ENCODE assay signal across 10 mouse cellular contexts in the genomic region with DNA sequence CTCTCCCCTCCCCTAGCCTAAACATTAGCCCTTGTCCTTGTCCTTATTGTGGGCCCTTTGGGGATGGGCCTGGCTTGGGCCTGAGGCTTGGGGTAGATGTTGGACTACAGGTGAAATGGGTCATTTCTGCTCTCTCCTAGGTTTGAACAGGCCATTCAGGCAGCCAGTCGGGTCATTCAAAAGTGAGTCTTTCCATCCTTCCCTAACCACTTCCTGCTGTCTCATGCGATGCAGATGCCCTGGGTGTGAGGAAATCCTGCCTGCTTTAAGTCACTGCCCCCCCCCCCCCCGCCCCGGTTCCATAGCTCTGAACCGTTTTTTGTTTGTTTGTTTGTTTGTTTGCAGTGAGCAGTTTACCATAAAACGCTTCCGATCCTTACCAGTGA. TPM values are rescaled to one million over a fixed set of nuclear protein-coding genes. Genes with fewer than 3 reads are reported as not detected.
DNase-seq lines count a peak whose midpoint lies in the region; ATAC-seq and TF ChIP-seq lines count a peak whose summit lies in the region.
"Had no signal": no experiment of that assay in that cellular context is flagged by ENCODE, and none has a peak within 500 bp of the region (broad histone marks: within the 10 kb centered on the region; RNA-seq: fewer than 3 reads in every experiment).

No protein-coding gene starts in this region.

- TF ChIP-seq CTCF in liver, postnatal 0 days (IDR thresholded peaks at IDR 0.05; ENCODE audit: low read depth) = no peak

- no peak for TF ChIP-seq EP300 in liver, postnatal 0 days (IDR thresholded peaks at IDR 0.05; ENCODE audit: low read depth)

- no peaks in the 10 kb centered on the region for H3K9me3 ChIP-seq in forebrain, embryonic 11.5 days (ENCODE audit: control insufficient read depth, low read length)
- H3K9me3 ChIP-seq in forebrain, embryonic 16.5 days (ENCODE audit: control insufficient read depth, low read length) = no peaks in the 10 kb centered on the region
- H3K9me3 ChIP-seq in liver, postnatal 0 days (ENCODE audit: low read length) = no peaks in the 10 kb centered on the region
- H3K9me3 ChIP-seq: heart, embryonic 15.5 days had no signal

- no peak overlapping the region for H3K4me3 ChIP-seq in forebrain, embryonic 11.5 days (ENCODE audit: low read depth, low read length)
- H3K4me3 ChIP-seq in forebrain, embryonic 16.5 days (replicated peaks; ENCODE audit: low read length) = no peak overlapping the region
- H3K4me3 ChIP-seq in liver, postnatal 0 days (ENCODE audit: low read depth, low read length) = no peak overlapping the region
- H3K4me3 ChIP-seq: heart, embryonic 15.5 days had no signal

- intact Hi-C loops in heart, postnatal 14 days (cut with DNase I) = no loop called here

- WGBS in forebrain, embryonic 11.5 days = 70% methylated on average over 7 of the region's 7 CpGs
- 51% methylated on average over 7 of the region's 7 CpGs for WGBS in forebrain, embryonic 16.5 days
- 62% methylated on average over 7 of the region's 7 CpGs for WGBS in liver, postnatal 0 days (ENCODE audit: insufficient replicate concordance)

- H3K36me3 ChIP-seq in forebrain, embryonic 11.5 days (ENCODE audit: control insufficient read depth, insufficient read depth, low read length) = peaks cover 9% of the 10 kb centered on the region
- H3K36me3 ChIP-seq in forebrain, embryonic 16.5 days (ENCODE audit: control insufficient read depth, insufficient read depth) = peaks cover 7% of the 10 kb centered on the region; the same call in 1 of the 2 replicates
- H3K36me3 ChIP-seq in liver, postnatal 0 days (replicated peaks; ENCODE audit: insufficient read depth, low read length) = peaks cover 64% of the 10 kb centered on the region

- no peak for ATAC-seq in forebrain, embryonic 11.5 days (replicated peaks; ENCODE audit: low FRiP score)
- ATAC-seq in forebrain, embryonic 16.5 days = no peak
- no peak for ATAC-seq in liver, postnatal 0 days

- DNase-seq in forebrain, embryonic 11.5 days (ENCODE audit: low spot score) = no peak
- peak; percentile 9 for DNase-seq in thymus, postnatal 0 days (ENCODE audit: low spot score)
- DNase-seq in thymus, postnatal 4 days = no peak
- DNase-seq in liver, postnatal 0 days = no peak
- no peak for DNase-seq in adrenal gland, postnatal 14 days
- DNase-seq in heart, postnatal 14 days = no peak
- DNase-seq in lung, postnatal 4 days = no peak
- DNase-seq: right cerebral cortex, postnatal 14 days had no signal

- peak overlapping the region; percentile 26; the same call in 1 of the 2 replicates for H3K4me2 ChIP-seq in forebrain, embryonic 11.5 days (ENCODE audit: low read depth, low read length, severe bottlenecking)
- H3K4me2 ChIP-seq in forebrain, embryonic 16.5 days (ENCODE audit: low read length) = no peak overlapping the region
- 0 out of 2 replicates have a peak overlapping the region, but pooled peaks have one; percentile 86 for H3K4me2 ChIP-seq in liver, postnatal 0 days (ENCODE audit: low read depth, low read length)
- H3K4me2 ChIP-seq: heart, embryonic 15.5 days had no signal

- H3K4me1 ChIP-seq in forebrain, embryonic 11.5 days (replicated peaks; ENCODE audit: control insufficient read depth, insufficient read depth, low read length) = peaks cover 24% of the 10 kb centered on the region
- H3K4me1 ChIP-seq in forebrain, embryonic 16.5 days (replicated peaks; ENCODE audit: control insufficient read depth, insufficient read depth, low read length) = peaks cover 29% of the 10 kb centered on the region
- H3K4me1 ChIP-seq in liver, postnatal 0 days (ENCODE audit: insufficient read depth) = peaks cover 35% of the 10 kb centered on the region

- peak overlapping the region; percentile 81 for H3K27ac ChIP-seq in forebrain, embryonic 11.5 days (ENCODE audit: low read depth, low read length)
- H3K27ac ChIP-seq in forebrain, embryonic 16.5 days (ENCODE audit: low read length) = no peak overlapping the region
- H3K27ac ChIP-seq in liver, postnatal 0 days (ENCODE audit: low read depth) = no peak overlapping the region; the same call in 1 of the 2 replicates
- H3K27ac ChIP-seq: heart, embryonic 15.5 days had no signal

- no peaks in the 10 kb centered on the region for H3K27me3 ChIP-seq in forebrain, embryonic 11.5 days (ENCODE audit: control insufficient read depth, insufficient read depth, low read length)
- no peaks in the 10 kb centered on the region for H3K27me3 ChIP-seq in forebrain, embryonic 16.5 days (replicated peaks; ENCODE audit: control insufficient read depth, insufficient read depth, low read length)
- no peaks in the 10 kb centered on the region for H3K27me3 ChIP-seq in liver, postnatal 0 days (ENCODE audit: insufficient read depth, low read length)
- H3K27me3 ChIP-seq: heart, embryonic 15.5 days had no signal

- H3K9ac ChIP-seq in forebrain, embryonic 11.5 days (ENCODE audit: low read length) = peak overlapping the region; percentile 7; the same call in 1 of the 2 replicates
- no peak overlapping the region for H3K9ac ChIP-seq in forebrain, embryonic 16.5 days (replicated peaks; ENCODE audit: low read depth, low read length)
- H3K9ac ChIP-seq in liver, postnatal 0 days (replicated peaks) = no peak overlapping the region
- H3K9ac ChIP-seq: heart, embryonic 15.5 days had no signal

RNA-seq across cellular contexts. Expression of gene Spef1, which starts 3.9 kb away (rescaled TPM):
- 9.3 and 10.3 TPM in 2 replicates for polyA plus RNA-seq in forebrain, embryonic 11.5 days (2014; fragmentation: Nextera tagmentation; extraction: Ambion mirVana)
- 11.3 and 12.6 TPM in 2 replicates for polyA plus RNA-seq in forebrain, embryonic 16.5 days (2015; fragmentation: Nextera tagmentation; extraction: Ambion mirVana)
- polyA plus RNA-seq in thymus, postnatal 0 days (2015; fragmentation: Nextera tagmentation; extraction: Ambion mirVana) = 1.4 and 1.5 TPM in 2 replicates
- polyA plus RNA-seq in liver, postnatal 0 days (2015; fragmentation: Nextera tagmentation; extraction: Ambion mirVana) = 0.59 and 0.65 TPM in 2 replicates
- total RNA-seq in adrenal gland, postnatal 14 days (2021) = 7.0 and 7.5 TPM in 2 replicates
- total RNA-seq in heart, postnatal 14 days (2021) = 1 to 10 TPM; 7.6 to 8.3 TPM

RNA-seq across cellular contexts. Expression of gene Cdc25b, which starts 4.2 kb away (rescaled TPM):
- polyA plus RNA-seq in forebrain, embryonic 11.5 days (2014; fragmentation: Nextera tagmentation; extraction: Ambion mirVana) = 92.2 and 93.0 TPM in 2 replicates
- polyA plus RNA-seq in forebrain, embryonic 16.5 days (2015; fragmentation: Nextera tagmentation; extraction: Ambion mirVana) = 33.6 and 35.9 TPM in 2 replicates
- polyA plus RNA-seq in thymus, postnatal 0 days (2015; fragmentation: Nextera tagmentation; extraction: Ambion mirVana) = 48.4 and 58.6 TPM in 2 replicates
- polyA plus RNA-seq in liver, postnatal 0 days (2015; fragmentation: Nextera tagmentation; extraction: Ambion mirVana) = 67.6 and 77.7 TPM in 2 replicates
- total RNA-seq in adrenal gland, postnatal 14 days (2021) = 16.1 and 17.8 TPM in 2 replicates
- 10 to 100 TPM; 12.2 to 14.4 TPM for total RNA-seq in heart, postnatal 14 days (2021)

RNA-seq across cellular contexts. Expression of gene Cenpb, which starts 11.1 kb away (rescaled TPM):
- 12.3 and 13.7 TPM in 2 replicates for polyA plus RNA-seq in forebrain, embryonic 11.5 days (2014; fragmentation: Nextera tagmentation; extraction: Ambion mirVana)
- 16.0 and 16.9 TPM in 2 replicates for polyA plus RNA-seq in forebrain, embryonic 16.5 days (2015; fragmentation: Nextera tagmentation; extraction: Ambion mirVana)
- 5.2 and 7.8 TPM in 2 replicates for polyA plus RNA-seq in thymus, postnatal 0 days (2015; fragmentation: Nextera tagmentation; extraction: Ambion mirVana)
- 4.2 and 4.8 TPM in 2 replicates for polyA plus RNA-seq in liver, postnatal 0 days (2015; fragmentation: Nextera tagmentation; extraction: Ambion mirVana)
- total RNA-seq in adrenal gland, postnatal 14 days (2021) = 65.6 and 70.4 TPM in 2 replicates
- 10 to 100 TPM; 60.6 to 61.0 TPM for total RNA-seq in heart, postnatal 14 days (2021)

RNA-seq across cellular contexts. Expression of gene Ap5s1, which starts 15.9 kb away (rescaled TPM):
- polyA plus RNA-seq in forebrain, embryonic 11.5 days (2014; fragmentation: Nextera tagmentation; extraction: Ambion mirVana) = 30.6 and 31.4 TPM in 2 replicates
- 37.8 and 40.5 TPM in 2 replicates for polyA plus RNA-seq in forebrain, embryonic 16.5 days (2015; fragmentation: Nextera tagmentation; extraction: Ambion mirVana)
- 19.1 and 22.2 TPM in 2 replicates for polyA plus RNA-seq in thymus, postnatal 0 days (2015; fragmentation: Nextera tagmentation; extraction: Ambion mirVana)
- 19.5 TPM in 2 replicates for polyA plus RNA-seq in liver, postnatal 0 days (2015; fragmentation: Nextera tagmentation; extraction: Ambion mirVana)
- total RNA-seq in adrenal gland, postnatal 14 days (2021) = 17.3 and 17.7 TPM in 2 replicates
- total RNA-seq in heart, postnatal 14 days (2021) = 10 to 100 TPM; 37.3 to 40.8 TPM

RNA-seq across cellular contexts. Expression of gene 1700037H04Rik, which starts 31.1 kb away (rescaled TPM):
- 122 and 132 TPM in 2 replicates for polyA plus RNA-seq in forebrain, embryonic 11.5 days (2014; fragmentation: Nextera tagmentation; extraction: Ambion mirVana)
- polyA plus RNA-seq in forebrain, embryonic 16.5 days (2015; fragmentation: Nextera tagmentation; extraction: Ambion mirVana) = 87.5 and 97.1 TPM in 2 replicates
- 47.8 and 50.6 TPM in 2 replicates for polyA plus RNA-seq in thymus, postnatal 0 days (2015; fragmentation: Nextera tagmentation; extraction: Ambion mirVana)
- 58.1 and 61.6 TPM in 2 replicates for polyA plus RNA-seq in liver, postnatal 0 days (2015; fragmentation: Nextera tagmentation; extraction: Ambion mirVana)
- 69.4 and 79.8 TPM in 2 replicates for total RNA-seq in adrenal gland, postnatal 14 days (2021)
- total RNA-seq in heart, postnatal 14 days (2021) = 10 to 100 TPM; 11.1 to 12.2 TPM
